Mouse (Mus musculus) MEL (cell line): Measurements from ENCODE around the gene Psmd9. TPM values are rescaled to one million over a fixed set of nuclear protein-coding genes. Genes with fewer than 3 reads are reported as not detected.

ENCODE experiments used
- DNase-seq: peaks from one replicate; pipeline ENCODE4 v3.0.0; 2011; ENCODE audit warnings: low read depth, low spot score
- H3K27ac ChIP-seq: 2 replicates; pipeline ENCODE4 v1.5.1; 2012; ENCODE audit warnings: low read depth, mild to moderate bottlenecking, control low read depth, low read length, moderate library complexity; ENCODE audit not compliant: control insufficient read depth
- H3K27me3 ChIP-seq, 2 experiments: fragments of 150-350 bp in 1 of 2; sonication (generic) in 1 of 2; 2 replicates each; pipeline ENCODE4 v1.6.1; 2012; ENCODE audit warnings: low read length in 2 of 2, mild to moderate bottlenecking in 2 of 2, improper control_type of control experiment in 1 of 2, moderate library complexity in 1 of 2; ENCODE audit not compliant: insufficient read depth in 2 of 2, control insufficient read depth in 1 of 2
- H3K36me3 ChIP-seq, 2 experiments: 2 replicates each; pipeline ENCODE4 v1.6.1; 2012 to 2014; ENCODE audit warnings: low read length in 2 of 2, improper control_type of control experiment in 1 of 2, inconsistent platforms in 1 of 2, mild to moderate bottlenecking in 1 of 2; ENCODE audit not compliant: insufficient read depth in 2 of 2, control insufficient read depth in 1 of 2
- H3K4me1 ChIP-seq, 2 experiments: fragments of 150-350 bp in 1 of 2; sonication (generic) in 1 of 2; 2 replicates each; pipeline ENCODE4 v1.6.1; 2012; ENCODE audit warnings: low read length in 2 of 2, improper control_type of control experiment in 1 of 2, mild to moderate bottlenecking in 1 of 2; ENCODE audit not compliant: insufficient read depth in 2 of 2, control insufficient read depth in 1 of 2
- H3K4me3 ChIP-seq, 2 experiments: fragments of 150-350 bp in 1 of 2; sonication (generic) in 1 of 2; 2 replicates each; pipeline ENCODE4 v1.5.1; 2012; ENCODE audit warnings: low read depth in 2 of 2, low read length in 2 of 2, mild to moderate bottlenecking in 2 of 2, moderate library complexity in 2 of 2, control low read depth in 1 of 2, improper control_type of control experiment in 1 of 2; ENCODE audit not compliant: control insufficient read depth in 1 of 2, insufficient read depth in 1 of 2
- H3K79me2 ChIP-seq: 2 replicates; pipeline ENCODE4 v1.6.1; 2012; ENCODE audit warnings: mild to moderate bottlenecking, low read length, moderate library complexity; ENCODE audit not compliant: control insufficient read depth, poor library complexity, insufficient read depth
- H3K9ac ChIP-seq: 2 replicates; pipeline ENCODE4 v1.6.1; 2012; ENCODE audit warnings: low read depth, mild to moderate bottlenecking, control low read depth, low read length, moderate library complexity; ENCODE audit not compliant: control insufficient read depth, poor library complexity, severe bottlenecking
- H3K9me3 ChIP-seq: fragments of 150-350 bp; sonication (generic); replicated peaks from 2 replicates; pipeline ENCODE4 v1.6.1; 2012; ENCODE audit warnings: mild to moderate bottlenecking, low read length, improper control_type of control experiment, moderate library complexity; ENCODE audit not compliant: insufficient read depth
- CTCF ChIP-seq, 3 experiments: IDR thresholded peaks in 2 of 3; conservative IDR thresholded peaks in 1 of 3; 2 replicates each; pipeline ENCODE4 v1.5.1; 2011 to 2012; ENCODE audit warnings: low read length in 3 of 3, low read depth in 2 of 3, mild to moderate bottlenecking in 2 of 3, improper control_type of control experiment in 1 of 3, inconsistent platforms in 1 of 3, mixed read lengths in 1 of 3, moderate library complexity in 1 of 3; ENCODE audit not compliant: control insufficient read depth in 1 of 3, insufficient read depth in 1 of 3, poor library complexity in 1 of 3, severe bottlenecking in 1 of 3
- E2F4 ChIP-seq: IDR thresholded peaks from 2 replicates; pipeline ENCODE4 v1.6.1; 2011; ENCODE audit warnings: low read depth, low read length, improper control_type of control experiment, borderline replicate concordance
- HCFC1 ChIP-seq: IDR thresholded peaks from 2 replicates; pipeline ENCODE4 v1.6.1; 2012; ENCODE audit warnings: low read depth, mild to moderate bottlenecking, inconsistent platforms, low read length, improper control_type of control experiment, moderate library complexity
- JUND ChIP-seq: IDR thresholded peaks from 2 replicates; pipeline ENCODE4 v1.6.1; 2011; ENCODE audit warnings: low read depth, mild to moderate bottlenecking, improper control_type of control experiment, low read length
- MAX ChIP-seq: IDR thresholded peaks from 2 replicates; pipeline ENCODE4 v1.6.1; 2011; ENCODE audit warnings: low read length, improper control_type of control experiment
- MAZ ChIP-seq: IDR thresholded peaks from 2 replicates; pipeline ENCODE4 v1.6.1; 2012; ENCODE audit warnings: low read depth, mild to moderate bottlenecking, inconsistent platforms, low read length, improper control_type of control experiment
- MEF2A ChIP-seq: IDR thresholded peaks from 2 replicates; pipeline ENCODE4 v1.6.1; 2014; ENCODE audit warnings: low read depth, mild to moderate bottlenecking, inconsistent platforms, low read length, improper control_type of control experiment; ENCODE audit not compliant: poor library complexity, insufficient replicate concordance, severe bottlenecking; ENCODE audit errors: extremely low read depth
- MYB ChIP-seq: IDR thresholded peaks from 2 replicates; pipeline ENCODE4 v1.6.1; 2011; ENCODE audit warnings: mild to moderate bottlenecking, low read depth, low read length, improper control_type of control experiment
- POLR2A ChIP-seq, 2 experiments: IDR thresholded peaks; 2 replicates each; pipeline ENCODE4 v1.6.1; 2011 to 2012; ENCODE audit warnings: low read length in 2 of 2, mild to moderate bottlenecking in 2 of 2, control low read depth in 1 of 2, improper control_type of control experiment in 1 of 2, low read depth in 1 of 2, moderate library complexity in 1 of 2; ENCODE audit not compliant: control insufficient read depth in 1 of 2, insufficient read depth in 1 of 2, poor library complexity in 1 of 2
- POLR2AphosphoS2 ChIP-seq: IDR thresholded peaks from 2 replicates; pipeline ENCODE4 v1.6.1; 2011; ENCODE audit warnings: low read length, improper control_type of control experiment
- RAD21 ChIP-seq: IDR thresholded peaks from 2 replicates; pipeline ENCODE4 v1.6.1; 2011; ENCODE audit warnings: mild to moderate bottlenecking, low read depth, low read length, improper control_type of control experiment
- SIN3A ChIP-seq: IDR thresholded peaks from 2 replicates; pipeline ENCODE4 v1.6.1; 2012; ENCODE audit warnings: low read length, improper control_type of control experiment, inconsistent platforms
- SMC3 ChIP-seq: IDR thresholded peaks from 2 replicates; pipeline ENCODE4 v1.6.1; 2011; ENCODE audit warnings: low read depth, low read length, improper control_type of control experiment
- TBP ChIP-seq: IDR thresholded peaks from 2 replicates; pipeline ENCODE4 v1.8.0; 2011; ENCODE audit warnings: low read depth, low read length, improper control_type of control experiment
- TCF12 ChIP-seq: IDR thresholded peaks from 2 replicates; pipeline ENCODE4 v1.6.1; 2014; ENCODE audit warnings: low read depth, mild to moderate bottlenecking, inconsistent platforms, low read length, improper control_type of control experiment, moderate library complexity
- USF1 ChIP-seq: IDR thresholded peaks from 2 replicates; pipeline ENCODE4 v1.6.1; 2014; ENCODE audit warnings: low read depth, mild to moderate bottlenecking, inconsistent platforms, low read length, improper control_type of control experiment, moderate library complexity
- ZC3H11A ChIP-seq: IDR thresholded peaks from 2 replicates; pipeline ENCODE4 v1.6.1; 2012; ENCODE audit warnings: low read depth, mild to moderate bottlenecking, inconsistent platforms, low read length, improper control_type of control experiment
- ZKSCAN1 ChIP-seq: IDR thresholded peaks from 2 replicates; pipeline ENCODE4 v1.6.1; 2012; ENCODE audit warnings: low read depth, mild to moderate bottlenecking, inconsistent platforms, low read length, improper control_type of control experiment, moderate library complexity
- ZMIZ1 ChIP-seq: IDR thresholded peaks from 2 replicates; pipeline ENCODE4 v1.6.1; 2012; ENCODE audit warnings: low read depth, mild to moderate bottlenecking, inconsistent platforms, low read length, improper control_type of control experiment, moderate library complexity
- ZNF384 ChIP-seq: IDR thresholded peaks from 2 replicates; pipeline ENCODE4 v1.6.1; 2012; ENCODE audit warnings: low read depth, mild to moderate bottlenecking, inconsistent platforms, low read length, improper control_type of control experiment
- polyA plus RNA-seq, 2 experiments: library from polyadenylated mRNA; stranded (reverse) in 1 of 2; unstranded in 1 of 2; fragments of >175 nt in 1 of 2; fragments of >200 nt in 1 of 2; gene quantifications; 2 replicates each; pipeline versions ENCODE4 v1.2.1 to v1.2.4; 2012; ENCODE audit warnings: low replicate concordance in 2 of 2, low read depth in 1 of 2; ENCODE audit not compliant: insufficient read length in 2 of 2, insufficient read depth in 1 of 2, missing spikeins in 1 of 2
- total RNA-seq: library from RNA; depleted of rRNA; stranded (reverse); fragments of 300-350 nt; gene quantifications from 2 replicates; pipeline ENCODE4 v1.2.3, GENCODE M21; 2012

Psmd9 gene
- total and polyA plus RNA-seq, 3 experiments = 32.0 to 54.6 TPM; not detected in 1

DNA sequence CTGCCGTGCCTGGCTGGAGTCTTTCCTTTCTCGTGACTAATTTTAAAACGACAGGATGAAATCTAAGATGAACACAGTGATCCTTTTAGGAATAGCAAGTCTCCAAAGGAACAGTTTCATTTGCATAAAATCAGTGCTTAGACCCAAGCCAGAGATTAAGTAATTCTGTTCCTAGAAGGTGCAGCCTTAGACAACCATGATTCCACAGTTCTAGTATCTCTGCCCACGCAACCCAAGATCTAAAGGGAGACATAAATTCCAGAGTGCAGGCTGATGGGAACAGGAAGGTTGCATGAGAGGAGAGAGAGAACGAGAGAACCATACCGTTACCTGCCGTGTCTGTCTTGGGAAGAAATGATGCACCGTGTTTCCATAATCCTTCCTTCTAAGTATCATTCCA, 91.5 kb downstream of the Psmd9 start:
- Histone ChIP-seq H3K4me1 (no peaks in the 10 kb centered on the region), H3K36me3 (no peaks in the 10 kb centered on the region), H3K27ac (no peak overlapping the region), H3K79me2 (no peaks in the 10 kb centered on the region), H3K4me3 (no peak overlapping the region), H3K9me3 (no peaks in the 10 kb centered on the region), H3K27me3 (no peaks in the 10 kb centered on the region), H3K9ac (no peak overlapping the region)
- no peak for DNase-seq
- no peak for TF ChIP-seq HCFC1
- no peak for TF ChIP-seq MEF2A
- no peak for TF ChIP-seq MAX
- no peak for TF ChIP-seq E2F4
- TF ChIP-seq POLR2A (IDR thresholded peaks at IDR 0.05; ENCODE audit: control insufficient read depth in 1 of 2, insufficient read depth in 1 of 2, low read depth in 1 of 2, low read length in 2 of 2, poor library complexity in 1 of 2) = no peak
- no peak for TF ChIP-seq SMC3
- no peak for TF ChIP-seq SIN3A
- TF ChIP-seq MYB = no peak
- TF ChIP-seq ZMIZ1 = no peak
- no peak for TF ChIP-seq TCF12

DNA sequence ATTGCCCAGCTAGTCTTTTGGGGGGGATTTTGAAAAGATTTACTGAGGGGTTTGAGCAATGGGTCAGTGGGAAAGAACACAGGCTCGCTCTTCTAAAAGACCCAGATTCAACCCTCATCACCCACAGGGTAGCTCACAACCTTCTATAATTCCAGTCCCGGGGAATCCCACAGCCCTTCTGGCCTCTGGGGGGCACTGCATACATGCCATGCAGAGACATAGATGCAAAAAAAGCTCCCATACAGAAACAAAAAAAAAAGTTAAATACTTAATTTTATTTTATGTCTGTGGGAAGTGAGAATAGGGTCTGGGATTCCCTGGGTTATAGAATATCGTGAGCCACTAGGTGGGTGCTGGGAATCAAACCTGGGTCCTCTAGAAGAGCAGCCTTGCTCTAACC, 97.7 kb downstream of the Psmd9 start:
- TF ChIP-seq USF1 = no peak
- TF ChIP-seq SMC3 = no peak
- no peak for TF ChIP-seq JUND
- TF ChIP-seq ZNF384 = 0 out of 2 replicates have a peak, but pooled peaks have one; percentile 21
- no peak for TF ChIP-seq TBP
- no peak for TF ChIP-seq ZKSCAN1
- TF ChIP-seq MYB = no peak
- peak in 2 of 3 experiments; percentile 20 to 28; a peak in 4 of 6 replicates for TF ChIP-seq CTCF (IDR thresholded peaks at IDR 0.05 in 2 of 3, conservative IDR thresholded peaks at IDR 0.05 in 1 of 3; ENCODE audit: control insufficient read depth in 1 of 3, insufficient read depth in 1 of 3, low read depth in 2 of 3, low read length in 3 of 3, poor library complexity in 1 of 3, severe bottlenecking in 1 of 3)
- no peak for TF ChIP-seq ZC3H11A
- TF ChIP-seq POLR2AphosphoS2 = no peak
- TF ChIP-seq MAZ = no peak
- TF ChIP-seq HCFC1 = no peak
- peak; percentile 9 for TF ChIP-seq RAD21
- Histone ChIP-seq H3K9ac (no peak overlapping the region), H3K79me2 (no peaks in the 10 kb centered on the region), H3K4me3 (no peak overlapping the region), H3K36me3 (no peaks in the 10 kb centered on the region), H3K9me3 (no peaks in the 10 kb centered on the region), H3K27ac (no peak overlapping the region), H3K4me1 (no peaks in the 10 kb centered on the region), H3K27me3 (no peaks in the 10 kb centered on the region)
- no peak for DNase-seq
